Mouse (Mus musculus) spleen, adult 2 months (tissue): ENCODE results near the gene Zscan4c.
"Not testable (repeated sequence)": the region's sequence is repeated elsewhere in the genome, so short reads cannot be mapped to it uniquely, and the experiment has no call there.

Experiments used
- CTCF ChIP-seq: fragments of 200-500 bp; IDR thresholded peaks from 2 replicates; pipeline ENCODE4 v1.5.1; 2011; ENCODE audit warnings: mild to moderate bottlenecking, inconsistent platforms; ENCODE audit not compliant: insufficient read depth, insufficient read length, insufficient replicate concordance; ENCODE audit errors: extremely low read depth
- POLR2A ChIP-seq: fragments of 200-500 bp; IDR thresholded peaks from 2 replicates; pipeline ENCODE4 v1.6.1; 2011; ENCODE audit warnings: low read depth, low read length, inconsistent platforms

DNA sequence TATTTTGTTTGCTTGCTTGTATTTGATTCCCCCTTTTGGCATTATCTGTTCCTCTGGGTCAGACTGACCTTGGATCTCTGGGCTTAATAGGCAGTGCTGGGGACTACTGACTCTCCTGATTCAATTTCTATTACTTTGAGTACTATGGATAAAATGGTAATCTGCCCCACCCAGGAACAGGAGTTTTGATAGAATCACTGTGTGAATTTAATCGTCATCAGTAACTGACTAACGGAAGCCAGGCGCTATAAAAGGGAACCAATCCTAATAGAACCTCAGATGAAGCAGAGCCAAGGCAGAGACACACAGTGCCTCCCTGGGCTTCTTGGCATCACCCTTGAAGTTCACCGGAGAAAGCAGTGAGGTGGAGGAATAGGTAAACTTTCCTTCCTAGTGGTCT lies at the start of gene Zscan4c:
- not testable (repeated sequence) for TF ChIP-seq POLR2A, CTCF
